Mouse (Mus musculus) small intestine, adult 2 months (tissue): Measurements from ENCODE around the gene Jag2.

Source experiments
- CTCF ChIP-seq: fragments of 200-500 bp; IDR thresholded peaks from 2 replicates; pipeline ENCODE4 v1.5.1; 2012; ENCODE audit warnings: low read depth, mild to moderate bottlenecking, control low read depth, inconsistent platforms, low read length, moderate library complexity, mixed read lengths; ENCODE audit not compliant: insufficient replicate concordance, insufficient read length; ENCODE audit errors: extremely low read depth
- POLR2A ChIP-seq: fragments of 200-500 bp; IDR thresholded peaks from 2 replicates; pipeline ENCODE4 v1.6.1; 2012; ENCODE audit warnings: low read depth, mild to moderate bottlenecking, control low read depth, inconsistent platforms, low read length, moderate library complexity

DNA sequence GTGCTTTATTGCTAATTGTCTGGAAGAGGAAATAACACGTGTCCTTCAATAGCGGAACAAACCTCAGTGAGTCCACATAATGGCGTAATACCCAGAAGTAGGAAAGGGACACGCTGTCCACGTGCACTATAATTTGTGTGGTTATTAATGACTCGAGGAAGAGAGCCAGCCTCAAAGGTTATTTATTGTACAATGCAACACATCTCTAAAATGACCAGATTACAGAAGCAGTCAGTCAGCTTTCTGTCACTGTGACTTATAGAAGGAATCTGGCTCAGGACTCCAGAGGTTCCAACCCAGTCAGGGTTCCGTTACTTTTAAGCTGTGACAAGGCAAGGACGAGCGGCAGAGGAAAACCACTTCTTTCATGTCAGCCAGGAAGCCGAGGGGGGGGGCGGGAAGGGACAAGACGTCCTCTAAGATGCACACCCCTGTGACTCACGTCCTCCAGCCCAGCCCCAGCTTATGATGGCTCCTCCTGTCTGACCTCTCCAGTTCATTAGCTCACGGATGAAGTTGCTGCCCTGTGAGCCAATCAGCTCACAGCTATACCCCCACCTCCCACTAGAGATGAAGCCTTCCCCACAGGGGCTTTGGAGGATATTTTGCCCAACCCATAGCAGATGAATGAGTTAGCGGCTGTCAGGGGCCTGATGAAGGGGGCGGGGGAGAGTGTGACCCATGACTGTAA is 31.9 kb downstream of the Jag2 start:
- TF ChIP-seq POLR2A (no peak), CTCF (no peak)
